Mouse (Mus musculus): Measurements from ENCODE around the gene Arhgap23.

DNA sequence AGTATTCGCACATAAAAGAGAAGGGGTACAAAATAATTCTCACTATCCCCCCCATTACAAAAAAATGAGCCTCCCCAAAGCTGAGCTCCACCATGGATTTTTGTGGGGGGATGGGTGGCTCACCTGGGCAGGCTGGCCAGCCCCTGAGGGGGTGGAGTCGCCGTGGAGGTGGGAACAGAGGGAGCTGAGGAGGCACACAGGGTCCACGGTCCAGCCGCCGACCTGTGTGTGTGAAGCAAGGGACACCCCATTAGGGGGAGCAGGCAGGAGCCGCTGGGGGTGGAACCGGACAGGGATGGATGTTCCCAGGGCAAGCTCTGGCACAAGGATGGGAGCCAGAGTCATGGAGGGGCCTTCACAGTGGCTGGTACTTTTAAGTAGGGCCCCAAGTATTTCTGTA, 133.4 kb downstream of the Arhgap23 start:
- TF ChIP-seq CTCF (conservative IDR thresholded peaks at IDR 0.05; ENCODE audit: insufficient read depth, insufficient read length, low read depth, low read length) (no peak), POLR2A (IDR thresholded peaks at IDR 0.05; ENCODE audit: low read depth, low read length) (no peak)

Measured in kidney, adult 2 months (tissue).